Mouse (Mus musculus): ENCODE data around the gene Unc13c.

The Unc13c gene

GRCm38 (mm10) chr9:73882393-73882919, 86.3 kb downstream of the Unc13c start:
- DNase-seq (ENCODE audit: low spot score), result no peak

- DNase-seq (ENCODE audit: low spot score), result no peak
Observed at GRCm38 (mm10) chr9:73867410-73868067, 101.2 kb downstream of the Unc13c start.

- no peak for DNase-seq (ENCODE audit: low spot score)
Observed at GRCm38 (mm10) chr9:73866666-73867065, 102.1 kb downstream of the Unc13c start.

GRCm38 (mm10) chr9:73859469-73859868, 109.3 kb downstream of the Unc13c start:
- no peak for DNase-seq (ENCODE audit: low spot score)

GRCm38 (mm10) chr9:73854281-73854680, 114.5 kb downstream of the Unc13c start:
- DNase-seq (ENCODE audit: low spot score), result no peak

- DNase-seq (ENCODE audit: low spot score), result no peak
Observed at GRCm38 (mm10) chr9:73806681-73807080, 162.1 kb downstream of the Unc13c start.

GRCm38 (mm10) chr9:73774616-73775015, 194.2 kb downstream of the Unc13c start:
- DNase-seq (ENCODE audit: low spot score), result no peak

GRCm38 (mm10) chr9:73755185-73755584, 213.6 kb downstream of the Unc13c start:
- DNase-seq (ENCODE audit: low spot score), result no peak

GRCm38 (mm10) chr9:73753480-73753879, 215.3 kb downstream of the Unc13c start:
- DNase-seq (ENCODE audit: low spot score), result no peak

- DNase-seq (ENCODE audit: low spot score), result no peak
Observed at GRCm38 (mm10) chr9:73751344-73751743, 217.4 kb downstream of the Unc13c start.

GRCm38 (mm10) chr9:73734446-73734845, 234.3 kb downstream of the Unc13c start:
- no peak for DNase-seq (ENCODE audit: low spot score)

GRCm38 (mm10) chr9:73725717-73726662, 242.8 kb downstream of the Unc13c start:
- no peak for DNase-seq (ENCODE audit: low spot score)

GRCm38 (mm10) chr9:73724776-73725175, 244.0 kb downstream of the Unc13c start:
- DNase-seq (ENCODE audit: low spot score), result no peak

GRCm38 (mm10) chr9:73713508-73713907, 255.3 kb downstream of the Unc13c start:
- DNase-seq (ENCODE audit: low spot score), result no peak

- no peak for DNase-seq (ENCODE audit: low spot score)
Observed at GRCm38 (mm10) chr9:73697103-73697502, 271.7 kb downstream of the Unc13c start.

GRCm38 (mm10) chr9:73681580-73681979, 287.2 kb downstream of the Unc13c start:
- DNase-seq (ENCODE audit: low spot score), result no peak

GRCm38 (mm10) chr9:73680545-73681495, 287.9 kb downstream of the Unc13c start:
- DNase-seq (ENCODE audit: low spot score), result no peak

- no peak for DNase-seq (ENCODE audit: low spot score)
Observed at GRCm38 (mm10) chr9:73671656-73672212, 297.0 kb downstream of the Unc13c start.

GRCm38 (mm10) chr9:73670040-73670439, 298.7 kb downstream of the Unc13c start:
- no peak for DNase-seq (ENCODE audit: low spot score)

GRCm38 (mm10) chr9:73662839-73663238, 305.9 kb downstream of the Unc13c start:
- DNase-seq (ENCODE audit: low spot score), result no peak

- no peak for DNase-seq (ENCODE audit: low spot score)
Observed at GRCm38 (mm10) chr9:73649088-73649487, 319.7 kb downstream of the Unc13c start.
